Mouse (Mus musculus) midbrain, embryonic 14.5 days (tissue): ENCODE data around the gene Oxsr1. TPM values are rescaled to one million over a fixed set of nuclear protein-coding genes. Genes with fewer than 3 reads are reported as not detected.

ENCODE experiments used
- ATAC-seq: fragments of 200-750 bp; cut with Nextera tagmentation; 2 replicates; pipeline ENCODE4 v1.8.0; 2017; ENCODE audit warnings: moderate number of reproducible peaks, moderate library complexity; ENCODE audit not compliant: low FRiP score, low TSS enrichment
- DNase-seq: peaks from one replicate; pipeline ENCODE4 v3.0.0-alpha.2; 2015
- H3K27ac ChIP-seq: fragments of 300-500 bp; sonication (generic); replicated peaks from 2 replicates; pipeline ENCODE4 v1.5.1; 2014; ENCODE audit warnings: mild to moderate bottlenecking, low read depth, low read length, moderate library complexity
- H3K27me3 ChIP-seq: fragments of 300-500 bp; sonication (generic); 2 replicates; pipeline ENCODE4 v1.6.1; 2014; ENCODE audit warnings: low read length, control low read depth, mixed read lengths; ENCODE audit not compliant: control insufficient read depth, insufficient read depth
- H3K36me3 ChIP-seq: fragments of 300-500 bp; sonication (generic); 2 replicates; pipeline ENCODE4 v1.6.1; 2014; ENCODE audit warnings: low read length, control low read depth; ENCODE audit not compliant: control insufficient read depth, insufficient read depth
- H3K4me1 ChIP-seq: fragments of 300-500 bp; sonication (generic); 2 replicates; pipeline ENCODE4 v1.6.1; 2014; ENCODE audit warnings: mild to moderate bottlenecking, antibody characterized with exemption, low read length, control low read depth; ENCODE audit not compliant: control insufficient read depth, insufficient read depth
- H3K4me2 ChIP-seq: fragments of 300-500 bp; sonication (generic); 2 replicates; pipeline ENCODE4 v1.6.1; 2014; ENCODE audit warnings: mild to moderate bottlenecking, low read length, moderate library complexity
- H3K4me3 ChIP-seq: fragments of 300-500 bp; sonication (generic); replicated peaks from 2 replicates; pipeline ENCODE4 v1.5.1; 2014; ENCODE audit warnings: low read depth, low read length
- H3K9ac ChIP-seq: fragments of 300-500 bp; sonication (generic); replicated peaks from 2 replicates; pipeline ENCODE4 v1.6.1; 2014; ENCODE audit warnings: mild to moderate bottlenecking, low read length, moderate library complexity
- H3K9me3 ChIP-seq: fragments of 300-500 bp; sonication (generic); 2 replicates; pipeline ENCODE4 v1.6.1; 2016; ENCODE audit warnings: low read length, control low read depth, mixed read lengths; ENCODE audit not compliant: control insufficient read depth
- WGBS: fragments of 180-500 bp; shearing (Covaris S2); extraction: QIAGEN DNeasy Blood & Tissue Kit; methylation state at CpG from one replicate; pipeline ENCODE4 v1.1.7; 2014; 5-methylcytosine and 5-hydroxymethylcytosine counted together
- polyA plus RNA-seq: library from polyadenylated mRNA; unstranded; fragments of >200 nt; fragmentation: Nextera tagmentation; extraction: Ambion mirVana; gene quantifications from 2 replicates; pipeline ENCODE4 v1.2.1, GENCODE M21; 2014

Gene Oxsr1
- polyA plus RNA-seq, 1 experiment from 2014 or later = 18.2 TPM

GRCm38 (mm10) chr9:119258785-119259184 is 63.4 kb downstream of the Oxsr1 start:
- WGBS = 99% methylated on average over 2 of the region's 2 CpGs
- H3K27me3 ChIP-seq = no peaks in the 10 kb centered on the region
- no peaks in the 10 kb centered on the region for H3K4me1 ChIP-seq
- no peak overlapping the region for H3K27ac ChIP-seq
- no peak overlapping the region for H3K4me2 ChIP-seq
- H3K36me3 ChIP-seq = peaks cover 61% of the 10 kb centered on the region
- no peak overlapping the region for H3K9ac ChIP-seq
- no peak overlapping the region for H3K4me3 ChIP-seq
- no peak for DNase-seq
- no peaks in the 10 kb centered on the region for H3K9me3 ChIP-seq
- no peak for ATAC-seq

DNA sequence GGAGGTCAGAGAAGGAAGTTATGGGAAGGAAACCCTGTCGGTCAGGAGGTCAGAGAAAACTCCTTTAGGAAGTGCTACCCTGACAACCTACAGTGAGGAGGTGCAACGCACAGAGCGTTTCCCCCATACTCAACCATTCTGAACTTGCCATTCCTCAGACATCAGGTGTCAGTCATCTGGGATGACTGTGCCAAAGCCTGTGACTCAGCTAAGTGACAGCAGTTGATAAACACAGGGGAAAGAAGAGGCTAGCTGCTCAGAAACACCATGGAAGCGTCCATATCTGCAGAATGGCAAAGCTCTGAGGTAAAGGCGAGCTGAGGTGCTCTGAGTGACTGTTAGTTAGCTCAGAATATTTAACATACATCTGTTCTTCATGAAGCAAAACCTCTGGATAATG is 64.1 kb downstream of the Oxsr1 start:
- no peak for DNase-seq
- no peaks in the 10 kb centered on the region for H3K4me1 ChIP-seq
- peaks cover 62% of the 10 kb centered on the region for H3K36me3 ChIP-seq
- no peak overlapping the region for H3K27ac ChIP-seq
- H3K4me2 ChIP-seq = no peak overlapping the region
- no peak for ATAC-seq
- H3K27me3 ChIP-seq = no peaks in the 10 kb centered on the region
- no peak overlapping the region for H3K9ac ChIP-seq
- WGBS = 90% methylated on average over 5 of the region's 5 CpGs
- H3K9me3 ChIP-seq = no peaks in the 10 kb centered on the region
- H3K4me3 ChIP-seq = no peak overlapping the region

DNA sequence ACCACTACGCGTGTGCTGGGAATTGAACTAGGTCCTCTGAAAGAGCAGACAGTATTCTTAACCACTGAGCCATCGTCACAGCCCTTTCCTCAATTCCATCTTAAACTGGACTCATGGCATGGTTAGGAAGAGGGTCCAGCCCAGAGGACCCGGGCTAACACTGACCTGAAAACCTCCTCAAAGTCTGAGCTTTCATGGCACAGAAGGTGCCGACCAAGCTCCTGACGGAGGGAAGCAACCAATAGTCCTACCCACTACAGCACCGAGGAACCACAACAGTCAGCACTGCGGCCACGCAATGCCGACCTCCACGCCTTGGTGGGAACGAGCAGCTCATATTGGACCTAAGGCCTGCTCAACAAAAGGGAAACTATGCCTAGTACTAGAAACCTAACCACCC is 66.1 kb downstream of the Oxsr1 start:
- no peaks in the 10 kb centered on the region for H3K9me3 ChIP-seq
- no peak overlapping the region for H3K27ac ChIP-seq
- DNase-seq (no peak), ATAC-seq (no peak)
- no peaks in the 10 kb centered on the region for H3K27me3 ChIP-seq
- no peaks in the 10 kb centered on the region for H3K4me1 ChIP-seq
- 97% methylated on average over 12 of the region's 12 CpGs for WGBS
- no peak overlapping the region for H3K4me2 ChIP-seq
- no peak overlapping the region for H3K4me3 ChIP-seq
- no peak overlapping the region for H3K9ac ChIP-seq
- peaks cover 63% of the 10 kb centered on the region for H3K36me3 ChIP-seq

GRCm38 (mm10) chr9:119255096-119255495 is 67.1 kb downstream of the Oxsr1 start:
- no peak overlapping the region for H3K4me2 ChIP-seq
- DNase-seq = no peak
- no peaks in the 10 kb centered on the region for H3K27me3 ChIP-seq
- no peaks in the 10 kb centered on the region for H3K4me1 ChIP-seq
- no peaks in the 10 kb centered on the region for H3K9me3 ChIP-seq
- H3K4me3 ChIP-seq = no peak overlapping the region
- no peak overlapping the region for H3K27ac ChIP-seq
- no peak overlapping the region for H3K9ac ChIP-seq
- H3K36me3 ChIP-seq = peaks cover 73% of the 10 kb centered on the region
- WGBS = 98% methylated on average over 1 of the region's 1 CpGs
- ATAC-seq = no peak

- ATAC-seq (no peak), DNase-seq (no peak)
- no peaks in the 10 kb centered on the region for H3K9me3 ChIP-seq
- WGBS = 84% methylated on average over 2 of the region's 2 CpGs
- H3K36me3 ChIP-seq = peaks cover 77% of the 10 kb centered on the region
- no peak overlapping the region for H3K9ac ChIP-seq
- no peak overlapping the region for H3K4me3 ChIP-seq
- no peak overlapping the region for H3K27ac ChIP-seq
- no peaks in the 10 kb centered on the region for H3K27me3 ChIP-seq
- H3K4me1 ChIP-seq = no peaks in the 10 kb centered on the region
- no peak overlapping the region for H3K4me2 ChIP-seq
Observed at GRCm38 (mm10) chr9:119254187-119254586, 68.0 kb downstream of the Oxsr1 start.

- Histone ChIP-seq H3K4me1 (no peaks in the 10 kb centered on the region), H3K4me3 (no peak overlapping the region), H3K9ac (no peak overlapping the region), H3K27ac (no peak overlapping the region), H3K27me3 (no peaks in the 10 kb centered on the region), H3K9me3 (no peaks in the 10 kb centered on the region), H3K36me3 (peaks cover 55% of the 10 kb centered on the region), H3K4me2 (no peak overlapping the region)
- DNase-seq = no peak
- WGBS = 92% methylated on average over 5 of the region's 5 CpGs
- no peak for ATAC-seq
Observed at GRCm38 (mm10) chr9:119247996-119248395, 74.2 kb downstream of the Oxsr1 start.

GRCm38 (mm10) chr9:119246826-119247225 is 75.4 kb downstream of the Oxsr1 start:
- no peak for DNase-seq
- H3K36me3 ChIP-seq = peaks cover 53% of the 10 kb centered on the region

DNA sequence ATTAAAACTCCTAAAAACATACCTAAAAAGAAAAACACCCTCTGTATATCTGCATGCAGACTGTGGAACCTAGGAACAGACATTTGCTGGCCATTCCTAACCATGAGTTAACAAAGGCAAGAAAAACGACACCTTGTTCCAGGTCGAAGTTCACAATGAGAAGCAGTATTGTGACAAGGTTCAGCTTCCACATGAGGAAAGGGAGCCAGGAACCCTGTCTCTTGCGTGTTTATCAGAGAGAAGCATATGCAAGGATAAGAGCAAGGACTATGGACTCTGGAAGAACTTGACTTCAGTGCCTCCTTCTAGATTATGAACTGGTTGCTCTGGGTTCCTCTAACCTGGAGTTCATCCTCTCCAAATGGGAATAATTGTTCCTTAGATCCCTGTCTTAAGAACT is 78.2 kb downstream of the Oxsr1 start:
- 94% methylated on average over 3 of the region's 3 CpGs for WGBS
- Histone ChIP-seq H3K27ac (no peak overlapping the region), H3K36me3 (peaks cover 55% of the 10 kb centered on the region), H3K9ac (no peak overlapping the region), H3K4me3 (no peak overlapping the region), H3K9me3 (no peaks in the 10 kb centered on the region), H3K4me2 (no peak overlapping the region), H3K27me3 (no peaks in the 10 kb centered on the region), H3K4me1 (no peaks in the 10 kb centered on the region)
- ATAC-seq (no peak), DNase-seq (no peak)

More at GRCm38 (mm10) chr9:119246826-119247225, 75.4 kb downstream of the Oxsr1 start:
- H3K4me3 ChIP-seq = no peak overlapping the region
- no peak for ATAC-seq
- H3K4me2 ChIP-seq = no peak overlapping the region
- H3K9ac ChIP-seq = no peak overlapping the region
- H3K27ac ChIP-seq = no peak overlapping the region
- no peaks in the 10 kb centered on the region for H3K27me3 ChIP-seq
- 94% methylated on average over 5 of the region's 5 CpGs for WGBS
- H3K9me3 ChIP-seq = no peaks in the 10 kb centered on the region
- H3K4me1 ChIP-seq = no peaks in the 10 kb centered on the region

DNA sequence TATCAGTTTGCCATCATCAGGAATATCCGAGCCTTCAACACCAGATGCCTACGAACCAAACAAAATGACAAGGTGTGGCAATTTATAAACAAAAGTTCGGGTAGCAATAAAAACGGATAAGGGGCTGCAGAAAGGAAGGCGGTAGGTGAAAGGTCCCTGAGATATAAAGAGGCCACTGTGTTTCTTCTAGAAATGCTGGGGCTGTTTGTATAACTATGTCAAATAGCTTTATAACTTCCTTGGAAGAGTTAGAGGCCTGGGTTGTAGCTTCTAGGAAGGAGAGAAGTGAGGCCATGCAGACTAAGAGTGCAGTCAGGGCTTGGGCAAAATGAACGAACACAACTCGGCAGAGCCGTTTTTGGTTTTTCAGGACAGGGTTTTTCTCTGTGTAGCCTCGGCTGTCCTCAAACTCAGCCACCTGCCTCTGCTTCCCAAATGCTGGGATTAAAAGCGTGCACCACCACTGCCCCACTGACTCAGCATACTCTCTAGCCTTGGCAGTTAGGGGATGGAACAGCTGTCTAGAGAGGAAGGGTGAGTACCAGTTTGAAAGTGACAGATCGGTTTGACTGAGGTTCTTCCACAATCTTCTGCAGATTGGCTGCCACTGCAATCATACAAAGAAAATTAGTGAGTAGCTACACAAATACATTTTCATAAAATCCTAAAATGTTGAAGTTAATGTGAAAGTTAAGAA is 80.9 kb downstream of the Oxsr1 start:
- Histone ChIP-seq H3K4me1 (no peaks in the 10 kb centered on the region), H3K4me3 (no peak overlapping the region), H3K27me3 (no peaks in the 10 kb centered on the region), H3K9ac (no peak overlapping the region), H3K4me2 (no peak overlapping the region), H3K36me3 (peaks cover 48% of the 10 kb centered on the region), H3K9me3 (no peaks in the 10 kb centered on the region), H3K27ac (no peak overlapping the region)
- ATAC-seq (no peak), DNase-seq (no peak)
- 92% methylated on average over 11 of the region's 11 CpGs for WGBS
